Mouse (Mus musculus) CH12.LX (cell line): ENCODE results near the gene Gm11627. TPM values are rescaled to one million over a fixed set of nuclear protein-coding genes. Genes with fewer than 3 reads are reported as not detected.

ENCODE experiments used
- DNase-seq: peaks from one replicate; pipeline ENCODE4 v3.0.0-alpha.2; 2013; ENCODE audit errors: extremely low read depth
- H3K27ac ChIP-seq: 2 replicates; pipeline ENCODE4 v1.5.1; 2012; ENCODE audit warnings: low read depth, mild to moderate bottlenecking, control low read depth, moderate library complexity; ENCODE audit not compliant: insufficient read depth
- H3K27me3 ChIP-seq: replicated peaks from 2 replicates; pipeline ENCODE3; 2012; ENCODE audit warnings: inconsistent platforms
- H3K36me3 ChIP-seq, 2 experiments: replicated peaks in 1 of 2; 2 replicates each; pipeline versions ENCODE3 to v1.6.1; 2012; ENCODE audit warnings: inconsistent platforms in 1 of 2, low read length in 1 of 2, mild to moderate bottlenecking in 1 of 2, mixed read lengths in 1 of 2, moderate library complexity in 1 of 2; ENCODE audit not compliant: control insufficient read depth in 1 of 2, insufficient read depth in 1 of 2
- H3K4me1 ChIP-seq, 2 experiments: 2 replicates each; pipeline ENCODE4 v1.6.1; 2012; ENCODE audit warnings: inconsistent platforms in 1 of 2, moderate library complexity in 1 of 2; ENCODE audit not compliant: insufficient read depth in 2 of 2, control insufficient read depth in 1 of 2
- H3K4me2 ChIP-seq: 2 replicates; pipeline ENCODE4 v1.6.1; 2012; ENCODE audit warnings: low read depth, mild to moderate bottlenecking, control low read depth; ENCODE audit not compliant: poor library complexity, insufficient read depth, severe bottlenecking
- H3K4me3 ChIP-seq, 3 experiments: fragments of 150-350 bp in 1 of 3; sonication (generic) in 1 of 3; replicated peaks in 1 of 3; 2 replicates each; pipeline versions ENCODE3 to v1.5.1; 2011 to 2012; ENCODE audit warnings: low read depth in 2 of 3, low read length in 2 of 3, mild to moderate bottlenecking in 2 of 3, moderate library complexity in 2 of 3, control low read depth in 1 of 3, improper control_type of control experiment in 1 of 3, inconsistent platforms in 1 of 3, mixed read lengths in 1 of 3; ENCODE audit not compliant: poor library complexity in 1 of 3
- H3K79me2 ChIP-seq: replicated peaks from 2 replicates; pipeline ENCODE4 v1.6.1; 2012; ENCODE audit warnings: mild to moderate bottlenecking, moderate library complexity; ENCODE audit not compliant: control insufficient read depth, poor library complexity, insufficient read depth, severe bottlenecking; ENCODE audit errors: extremely low read depth
- H3K9ac ChIP-seq: 2 replicates; pipeline ENCODE4 v1.6.1; 2012; ENCODE audit warnings: low read depth, mild to moderate bottlenecking, control low read depth, moderate library complexity; ENCODE audit not compliant: insufficient read depth
- H3K9me3 ChIP-seq: replicated peaks from 2 replicates; pipeline ENCODE3; 2012; ENCODE audit warnings: low read length, inconsistent platforms, mixed read lengths
- BHLHE40 ChIP-seq: IDR thresholded peaks from 2 replicates; pipeline ENCODE4 v1.6.1; 2011; ENCODE audit warnings: mild to moderate bottlenecking, low read depth, low read length, improper control_type of control experiment
- CHD2 ChIP-seq: IDR thresholded peaks from 2 replicates; pipeline ENCODE4 v1.6.1; 2011; ENCODE audit warnings: low read length, improper control_type of control experiment
- GABPA ChIP-seq: IDR thresholded peaks from 2 replicates; pipeline ENCODE4 v1.6.1; 2012; ENCODE audit warnings: low read depth, low read length, improper control_type of control experiment, inconsistent platforms; ENCODE audit not compliant: insufficient replicate concordance
- HCFC1 ChIP-seq: IDR thresholded peaks from 2 replicates; pipeline ENCODE4 v1.6.1; 2012; ENCODE audit warnings: low read depth, mild to moderate bottlenecking, inconsistent platforms, low read length, improper control_type of control experiment
- JUND ChIP-seq: conservative IDR thresholded peaks from 2 replicates; pipeline ENCODE4 v1.6.1; 2011; ENCODE audit warnings: low read depth, low read length, improper control_type of control experiment
- KAT2A ChIP-seq: IDR thresholded peaks from 2 replicates; pipeline ENCODE4 v1.6.1; 2012; ENCODE audit warnings: low read length, improper control_type of control experiment, inconsistent platforms; ENCODE audit not compliant: insufficient replicate concordance
- MAFK ChIP-seq: IDR thresholded peaks from 2 replicates; pipeline ENCODE4 v1.6.1; 2011; ENCODE audit warnings: low read length, improper control_type of control experiment; ENCODE audit not compliant: insufficient replicate concordance
- MAX ChIP-seq: IDR thresholded peaks from 2 replicates; pipeline ENCODE4 v1.6.1; 2011; ENCODE audit warnings: low read length, improper control_type of control experiment
- MAZ ChIP-seq: IDR thresholded peaks from 2 replicates; pipeline ENCODE4 v1.6.1; 2012; ENCODE audit warnings: low read depth, mild to moderate bottlenecking, inconsistent platforms, low read length, improper control_type of control experiment, moderate library complexity
- MEF2A ChIP-seq: IDR thresholded peaks from 2 replicates; pipeline ENCODE4 v1.6.1; 2014; ENCODE audit warnings: low read depth, mild to moderate bottlenecking, inconsistent platforms, low read length, improper control_type of control experiment, borderline replicate concordance
- MXI1 ChIP-seq: IDR thresholded peaks from 2 replicates; pipeline ENCODE4 v1.6.1; 2011; ENCODE audit warnings: mild to moderate bottlenecking, low read depth, low read length, improper control_type of control experiment
- NELFE ChIP-seq: IDR thresholded peaks from 2 replicates; pipeline ENCODE4 v1.6.1; 2011; ENCODE audit warnings: low read depth, low read length, improper control_type of control experiment
- PAX5 ChIP-seq: IDR thresholded peaks from 2 replicates; pipeline ENCODE4 v1.6.1; 2012; ENCODE audit warnings: low read length, inconsistent platforms, mixed read lengths
- POLR2AphosphoS2 ChIP-seq: IDR thresholded peaks from 2 replicates; pipeline ENCODE4 v1.6.1; 2011; ENCODE audit warnings: low read depth, low read length, improper control_type of control experiment
- SIN3A ChIP-seq: IDR thresholded peaks from 2 replicates; pipeline ENCODE4 v1.6.1; 2012; ENCODE audit warnings: low read length, improper control_type of control experiment, inconsistent platforms
- TBP ChIP-seq: conservative IDR thresholded peaks from 2 replicates; pipeline ENCODE4 v1.6.1; 2011; ENCODE audit warnings: low read depth, low read length, improper control_type of control experiment
- TCF12 ChIP-seq: IDR thresholded peaks from 2 replicates; pipeline ENCODE4 v1.6.1; 2014; ENCODE audit warnings: low read depth, mild to moderate bottlenecking, inconsistent platforms, low read length, improper control_type of control experiment
- USF1 ChIP-seq: IDR thresholded peaks from 2 replicates; pipeline ENCODE4 v1.6.1; 2014; ENCODE audit warnings: low read depth, mild to moderate bottlenecking, inconsistent platforms, low read length, improper control_type of control experiment
- ZNF384 ChIP-seq: IDR thresholded peaks from 2 replicates; pipeline ENCODE4 v1.6.1; 2012; ENCODE audit warnings: low read depth, low read length, improper control_type of control experiment, inconsistent platforms
- dilution Hi-C: fragments of 300-500 bp; cut with MboI; formaldehyde crosslinking; loops from 2 replicates; pipeline ENCODE4 v1.14.3; 2020; ENCODE audit warnings: low sequenced_read_pairs; ENCODE audit not compliant: extremely low pct_unique_long_range_greater_than_20kb, extremely low pct_ligation_motif_present
- in situ Hi-C: fragments of 300-500 bp; cut with MboI; formaldehyde crosslinking; loops from 3 replicates; pipeline ENCODE4 v1.14.3; 2019; ENCODE audit warnings: low sequenced_read_pairs, low pct_ligation_motif_present, low pct_unique_long_range_greater_than_20kb, mixed read lengths
- polyA plus RNA-seq: library from polyadenylated mRNA; unstranded; fragments of >175 nt; gene quantifications from 2 replicates; pipeline ENCODE4 v1.2.1, GENCODE M21; 2012; ENCODE audit warnings: low read depth; ENCODE audit not compliant: insufficient read length
- total RNA-seq, 2 experiments: library from RNA; depleted of rRNA; stranded (reverse); fragments of 300-350 nt in 1 of 2; fragments of >200 nt in 1 of 2; gene quantifications; 2 replicates each; pipeline ENCODE4 v1.2.3; 2012 to 2014

The Gm11627 gene
- total and polyA plus RNA-seq, 3 experiments = 0.42 to 0.63 TPM; not detected in 1

GRCm38 (mm10) chr11:102604010-102604584 lies 24.8 kb upstream of the Gm11627 start, which contains the start of gene Fzd2:
Gene Fzd2, plus strand, starts transcription at chr11:102604396.
- H3K4me3 ChIP-seq = peak within 1 kb of the TSS in 2 of 3 experiments; percentile 13 to 32
- no peak within 1 kb of the TSS for H3K9ac ChIP-seq
- peak; percentile 74 for DNase-seq
- H3K27me3 ChIP-seq = peaks cover 29% of the 10 kb centered on the region
- H3K9me3 ChIP-seq = peaks cover 19% of the 10 kb centered on the region
- no peaks in the 10 kb centered on the region for H3K79me2 ChIP-seq
- 0 out of 4 replicates have a peak, but pooled peaks cover 0 to 2% of the 10 kb centered on the region in 2 experiments for H3K4me1 ChIP-seq
- in situ Hi-C loops = no loop called here
- H3K27ac ChIP-seq = no peak within 1 kb of the TSS
- TF ChIP-seq HCFC1 (no peak), TCF12 (no peak), MAX (no peak), TBP (no peak), PAX5 (no peak), KAT2A (no peak), ZNF384 (no peak), POLR2AphosphoS2 (no peak)
- TF ChIP-seq, all 38 proteins: peak for 0
- no peaks in the 10 kb centered on the region for H3K36me3 ChIP-seq
- dilution Hi-C loops = no loop called here
- peak within 1 kb of the TSS; percentile 81 for H3K4me2 ChIP-seq

GRCm38 (mm10) chr11:102603496-102603850 lies 24.2 kb upstream of the Gm11627 start:
- Histone ChIP-seq H3K4me2 (peak overlapping the region; percentile 81), H3K9me3 (peaks cover 19% of the 10 kb centered on the region), H3K9ac (no peak overlapping the region), H3K36me3 (no peaks in the 10 kb centered on the region), H3K4me1 (0 out of 4 replicates have a peak, but pooled peaks cover 0 to 2% of the 10 kb centered on the region in 2 experiments), H3K27me3 (peaks cover 22% of the 10 kb centered on the region), H3K4me3 (peak overlapping the region in 1 of 3 experiments; percentile 27), H3K79me2 (no peaks in the 10 kb centered on the region), H3K27ac (no peak overlapping the region)
- TF ChIP-seq MEF2A (no peak), TBP (no peak), NELFE (no peak), MAX (no peak), CHD2 (peak; percentile 68; the same call in 1 of the 2 replicates), GABPA (no peak), SIN3A (peak; percentile 43; the same call in 1 of the 2 replicates), HCFC1 (peak; percentile 15; the same call in 1 of the 2 replicates), MAZ (peak; percentile 58; the same call in 1 of the 2 replicates), TCF12 (no peak), JUND (no peak), MXI1 (no peak), USF1 (no peak), KAT2A (no peak), MAFK (no peak), BHLHE40 (0 out of 2 replicates have a peak, but pooled peaks have one; percentile 13)
- in situ Hi-C loops = no loop called here
- DNase-seq = peak; percentile 41
- dilution Hi-C loops = no loop called here
